Mouse (Mus musculus) stomach, embryonic 15.5 days (tissue): ENCODE measurements around the gene Sdhd. TPM values are rescaled to one million over a fixed set of nuclear protein-coding genes. Genes with fewer than 3 reads are reported as not detected.

Experiments used
- ATAC-seq: fragments of 200-750 bp; cut with Nextera tagmentation; 2 replicates; pipeline ENCODE4 v1.8.0; 2017; ENCODE audit warnings: low read depth, moderate number of reproducible peaks, moderate TSS enrichment; ENCODE audit not compliant: insufficient read depth, low FRiP score
- H3K27ac ChIP-seq: fragments of 300-500 bp; sonication (generic); 2 replicates; pipeline ENCODE4 v1.5.1; 2015; ENCODE audit warnings: mild to moderate bottlenecking, inconsistent platforms
- H3K27me3 ChIP-seq: fragments of 300-500 bp; sonication (generic); replicated peaks from 2 replicates; pipeline ENCODE4 v1.6.1; 2015; ENCODE audit warnings: inconsistent platforms
- H3K36me3 ChIP-seq: fragments of 300-500 bp; sonication (generic); 2 replicates; pipeline ENCODE4 v1.6.1; 2015; ENCODE audit warnings: inconsistent platforms
- H3K4me1 ChIP-seq: fragments of 300-500 bp; sonication (generic); 2 replicates; pipeline ENCODE4 v1.6.1; 2015; ENCODE audit warnings: inconsistent platforms
- H3K4me2 ChIP-seq: fragments of 300-500 bp; sonication (generic); 2 replicates; pipeline ENCODE4 v1.6.1; 2015; ENCODE audit warnings: mild to moderate bottlenecking, inconsistent platforms
- H3K4me3 ChIP-seq: fragments of 300-500 bp; sonication (generic); replicated peaks from 2 replicates; pipeline ENCODE4 v1.5.1; 2015; ENCODE audit warnings: inconsistent platforms
- H3K9ac ChIP-seq: fragments of 300-500 bp; sonication (generic); 2 replicates; pipeline ENCODE4 v1.6.1; 2015; ENCODE audit warnings: inconsistent platforms
- H3K9me3 ChIP-seq: fragments of 300-500 bp; sonication (generic); 2 replicates; pipeline ENCODE4 v1.6.1; 2016; ENCODE audit warnings: inconsistent platforms
- WGBS: fragments of 180-500 bp; shearing (Covaris S2); methylation state at CpG from one replicate; pipeline ENCODE4 v1.1.7; 2015; 5-methylcytosine and 5-hydroxymethylcytosine counted together
- polyA plus RNA-seq: library from polyadenylated mRNA; unstranded; fragments of >200 nt; fragmentation: Nextera tagmentation; extraction: Ambion mirVana; gene quantifications from 2 replicates; pipeline ENCODE4 v1.2.1, GENCODE M21; 2015

Sdhd gene
- polyA plus RNA-seq, 1 experiment from 2014 or later = 362 TPM

GRCm38 (mm10) chr9:50552206-50552605, 51.4 kb downstream of the Sdhd start:
- no peak overlapping the region for H3K9ac ChIP-seq
- no peak for ATAC-seq
- H3K9me3 ChIP-seq = no peaks in the 10 kb centered on the region
- no peaks in the 10 kb centered on the region for H3K27me3 ChIP-seq
- no peak overlapping the region for H3K4me3 ChIP-seq
- 70% methylated on average over 5 of the region's 5 CpGs for WGBS
- no peaks in the 10 kb centered on the region for H3K36me3 ChIP-seq
- no peak overlapping the region for H3K4me2 ChIP-seq
- H3K4me1 ChIP-seq = no peaks in the 10 kb centered on the region
- H3K27ac ChIP-seq = no peak overlapping the region

DNA sequence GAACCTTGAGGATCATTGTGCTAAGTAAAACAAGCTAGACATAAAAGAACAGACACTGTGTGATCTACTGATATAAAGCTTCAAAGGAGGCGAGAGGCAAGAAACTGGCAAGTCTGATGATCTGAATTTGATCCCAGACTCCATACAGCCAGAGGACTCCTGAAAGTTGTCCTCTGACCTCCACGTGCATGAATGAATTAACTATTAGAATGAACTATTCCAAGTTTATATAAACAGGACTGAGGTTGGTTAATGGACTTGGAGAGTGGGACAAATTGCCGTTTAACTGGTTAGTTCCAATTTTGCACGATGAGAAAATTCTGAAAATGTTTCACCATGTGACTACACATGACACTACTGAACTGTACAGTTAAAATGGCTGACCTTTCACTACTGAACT, 54.7 kb downstream of the Sdhd start:
- H3K27ac ChIP-seq = no peak overlapping the region
- H3K36me3 ChIP-seq = no peaks in the 10 kb centered on the region
- 71% methylated on average over 4 of the region's 4 CpGs for WGBS
- no peak overlapping the region for H3K9ac ChIP-seq
- H3K27me3 ChIP-seq = no peaks in the 10 kb centered on the region
- H3K4me2 ChIP-seq = no peak overlapping the region
- H3K4me3 ChIP-seq = no peak overlapping the region
- ATAC-seq = no peak
- H3K4me1 ChIP-seq = no peaks in the 10 kb centered on the region
- no peaks in the 10 kb centered on the region for H3K9me3 ChIP-seq

- Histone ChIP-seq H3K4me1 (no peaks in the 10 kb centered on the region), H3K27ac (no peak overlapping the region), H3K36me3 (no peaks in the 10 kb centered on the region), H3K9ac (no peak overlapping the region), H3K4me3 (no peak overlapping the region), H3K4me2 (no peak overlapping the region), H3K9me3 (no peaks in the 10 kb centered on the region), H3K27me3 (no peaks in the 10 kb centered on the region)
- 44% methylated on average over 5 of the region's 5 CpGs for WGBS
- ATAC-seq = no peak
These were observed 55.6 kb downstream of the Sdhd start for GRCm38 (mm10) chr9:50547859-50548478.

Other genes starting within 250 kb of the Sdhd start
- gene Plet1, start 109.3 kb downstream of the Sdhd start, polyA plus RNA-seq = 7.8 and 9.7 TPM in 2 replicates
- gene Pts, start 75.1 kb downstream of the Sdhd start, polyA plus RNA-seq = 83.4 and 92.6 TPM in 2 replicates
- 10.1 and 13.7 TPM in 2 replicates for gene Il18, start 49.0 kb downstream of the Sdhd start, polyA plus RNA-seq
- 1.1 and 1.3 TPM in 2 replicates for gene Bco2, start 48.6 kb downstream of the Sdhd start, polyA plus RNA-seq
- gene Tex12, start 42.5 kb downstream of the Sdhd start, polyA plus RNA-seq = not detected in 2 replicates
- 243 and 275 TPM in 2 replicates for gene Timm8b, start 98 bp upstream of the Sdhd start, polyA plus RNA-seq
- 2.4 and 3.7 TPM in 2 replicates for gene Pih1d2, start 13.5 kb upstream of the Sdhd start, polyA plus RNA-seq
- 19.3 and 22.5 TPM in 2 replicates for gene Nkapd1, start 13.7 kb upstream of the Sdhd start, polyA plus RNA-seq
- gene Dlat, start 56.0 kb upstream of the Sdhd start, polyA plus RNA-seq = 42.9 and 49.3 TPM in 2 replicates
- 8.0 and 10.9 TPM in 2 replicates for gene Dixdc1, start 135.7 kb upstream of the Sdhd start, polyA plus RNA-seq
- gene 2310030G06Rik, start 142.7 kb upstream of the Sdhd start, polyA plus RNA-seq = 16.0 and 17.5 TPM in 2 replicates
- gene Cryab, start 147.5 kb upstream of the Sdhd start, polyA plus RNA-seq = 64.1 and 74.6 TPM in 2 replicates
- 5.4 and 6.9 TPM in 2 replicates for gene Hspb2, start 148.5 kb upstream of the Sdhd start, polyA plus RNA-seq
- gene Fdxacb1, start 164.4 kb upstream of the Sdhd start, polyA plus RNA-seq = 12.3 and 12.5 TPM in 2 replicates
- 36.7 and 40.6 TPM in 2 replicates for gene Alg9, start 171.2 kb upstream of the Sdhd start, polyA plus RNA-seq
- 31.2 and 32.6 TPM in 2 replicates for gene 1110032A03Rik, start 171.7 kb upstream of the Sdhd start, polyA plus RNA-seq
- gene Ppp2r1b, start 241.5 kb upstream of the Sdhd start, polyA plus RNA-seq = 74.3 and 74.5 TPM in 2 replicates